Mouse (Mus musculus): ENCODE results near the gene Orai2.

GRCm38 (mm10) chr5:136122165-136122564 lies 48.3 kb downstream of the Orai2 start:
- TF ChIP-seq CTCF (IDR thresholded peaks at IDR 0.05; ENCODE audit: low read depth) (no peak), EP300 (IDR thresholded peaks at IDR 0.05; ENCODE audit: low read depth) (no peak)
